Mouse (Mus musculus): Measurements from ENCODE around the gene Sde2. TPM values are rescaled to one million over a fixed set of nuclear protein-coding genes. Genes with fewer than 3 reads are reported as not detected.

Gene Sde2
- 26.9 and 28.2 TPM in 2 replicates for polyA plus RNA-seq (2014; fragmentation: Nextera tagmentation; extraction: Ambion mirVana)

DNA sequence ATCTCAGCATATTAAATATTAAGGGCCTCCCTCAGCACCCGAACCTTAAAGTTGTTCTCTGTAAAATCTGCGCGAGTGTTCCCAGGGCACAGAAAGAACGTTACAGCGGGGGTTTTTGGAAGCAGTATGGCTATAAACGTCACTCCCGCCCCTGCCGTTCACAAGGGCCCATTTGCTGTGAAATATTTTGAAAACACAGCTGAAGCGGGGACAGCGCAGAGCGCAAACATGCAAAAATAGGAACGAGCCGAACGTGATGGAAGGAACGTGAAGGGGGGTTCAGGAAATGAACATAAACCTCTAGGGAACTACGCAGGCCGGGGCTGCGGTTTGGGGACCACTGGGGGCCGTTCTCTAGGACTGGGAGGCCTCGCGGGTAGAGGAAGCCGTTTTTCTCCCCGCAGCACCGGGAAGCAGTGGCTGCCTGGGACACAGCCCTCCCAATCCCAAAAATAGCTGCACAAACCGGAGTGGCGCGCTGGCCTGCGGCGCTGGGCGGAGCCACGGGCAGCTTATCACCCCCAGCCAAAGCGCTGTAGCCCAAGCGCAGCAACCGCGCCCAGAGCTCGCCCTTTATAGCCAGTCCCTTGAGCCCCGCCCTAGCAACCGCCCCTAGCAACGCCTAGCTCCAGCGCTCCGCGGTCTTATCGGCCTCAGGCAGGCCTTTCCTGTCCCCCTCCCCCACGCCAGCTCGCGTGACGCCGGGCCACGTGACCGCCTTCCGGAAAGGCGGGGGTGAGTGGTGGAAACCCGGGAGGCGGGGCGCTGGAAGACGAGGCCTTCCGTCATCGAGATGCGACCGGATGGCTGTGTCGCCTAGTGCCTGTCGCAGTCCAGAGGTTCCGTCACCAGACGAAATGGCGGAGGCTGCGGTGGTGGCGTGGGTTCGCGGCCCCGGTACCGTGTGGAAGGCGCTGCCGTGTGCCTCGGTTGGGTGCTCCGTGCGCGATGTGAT lies at the start of gene Sde2:
Sde2 (plus strand) TSS at position 812 of the 955 bp plus-strand sequence.
- H3K9me3 ChIP-seq (ENCODE audit: control insufficient read depth, low read length): no peaks in the 10 kb centered on the region
- peak within 1 kb of the TSS; percentile 73 for H3K4me3 ChIP-seq (replicated peaks; ENCODE audit: low read length)
- H3K27ac ChIP-seq: peak within 1 kb of the TSS; percentile 99
- DNase-seq (ENCODE audit: low spot score) (peak; percentile 100), ATAC-seq (ENCODE audit: low FRiP score) (peak; percentile 95)
- H3K9ac ChIP-seq: peak within 1 kb of the TSS; percentile 80
- H3K36me3 ChIP-seq (replicated peaks; ENCODE audit: control insufficient read depth, insufficient read depth): peaks cover under 1% of the 10 kb centered on the region
- H3K4me2 ChIP-seq (replicated peaks): peak within 1 kb of the TSS; percentile 77
- H3K4me1 ChIP-seq (replicated peaks; ENCODE audit: control insufficient read depth, insufficient read depth, low read length): peaks cover 40% of the 10 kb centered on the region
- H3K27me3 ChIP-seq (ENCODE audit: control insufficient read depth, insufficient read depth, low read length): no peaks in the 10 kb centered on the region
- under 1% methylated on average over 75 of the region's 77 CpGs for WGBS

DNA sequence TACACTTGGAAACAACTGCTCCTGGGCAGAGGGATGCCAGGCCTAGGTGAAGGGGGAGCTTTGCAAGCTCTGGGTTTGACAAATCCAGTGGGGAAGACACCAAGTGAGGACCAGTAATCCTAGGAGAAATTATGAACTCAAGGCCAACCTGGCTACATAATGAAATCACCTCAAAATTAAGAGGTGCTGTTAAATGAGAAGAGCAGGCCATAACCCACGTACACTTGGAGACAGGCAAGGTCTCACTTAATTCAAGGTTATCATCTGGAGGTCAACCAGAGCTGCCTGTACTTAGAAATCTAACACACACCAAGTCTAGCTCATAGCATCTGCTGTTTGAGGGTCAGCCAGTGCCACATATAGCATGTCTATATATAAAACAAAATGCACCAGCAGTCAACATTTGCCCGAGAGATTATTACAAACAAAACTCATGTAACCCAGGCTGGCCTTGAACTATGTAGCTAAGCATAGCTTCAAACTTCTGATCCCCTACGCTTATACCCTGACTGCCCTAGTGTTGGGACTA lies 49.4 kb upstream of the Sde2 start:
- H3K4me1 ChIP-seq (replicated peaks; ENCODE audit: control insufficient read depth, insufficient read depth, low read length): no peaks in the 10 kb centered on the region
- no peak for ATAC-seq (ENCODE audit: low FRiP score)
- no peaks in the 10 kb centered on the region for H3K9me3 ChIP-seq (ENCODE audit: control insufficient read depth, low read length)
- H3K27me3 ChIP-seq (ENCODE audit: control insufficient read depth, insufficient read depth, low read length): no peaks in the 10 kb centered on the region
- DNase-seq (ENCODE audit: low spot score): no peak
- no peak overlapping the region for H3K27ac ChIP-seq
- H3K36me3 ChIP-seq (replicated peaks; ENCODE audit: control insufficient read depth, insufficient read depth): peaks cover 62% of the 10 kb centered on the region
- no peak overlapping the region for H3K9ac ChIP-seq
- no peak overlapping the region for H3K4me3 ChIP-seq (replicated peaks; ENCODE audit: low read length)
- WGBS: 89% methylated on average over 3 of the region's 3 CpGs
- no peak overlapping the region for H3K4me2 ChIP-seq (replicated peaks)

DNA sequence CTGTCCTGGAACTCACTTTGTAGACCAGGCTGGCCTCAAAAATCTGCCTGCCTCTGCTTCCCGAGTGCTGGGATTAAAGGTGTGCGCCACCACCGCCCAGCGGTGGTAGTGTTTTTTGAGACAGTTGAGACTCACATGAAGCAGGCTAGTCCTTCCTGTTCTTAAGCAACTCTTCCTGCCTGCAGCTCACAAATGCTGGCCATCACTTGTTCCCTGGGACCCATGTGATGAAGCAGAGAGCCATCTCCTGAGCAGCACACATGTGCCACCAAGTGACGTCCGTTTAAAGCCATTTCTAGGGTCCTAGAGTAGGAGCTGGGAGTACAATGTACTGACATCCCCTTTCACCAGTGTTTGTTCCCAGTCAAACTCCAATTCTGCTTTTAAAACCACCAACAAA lies 47.0 kb upstream of the Sde2 start:
- Histone ChIP-seq H3K9ac (no peak overlapping the region), H3K36me3 (replicated peaks; ENCODE audit: control insufficient read depth, insufficient read depth) (peaks cover 84% of the 10 kb centered on the region), H3K27ac (no peak overlapping the region), H3K9me3 (ENCODE audit: control insufficient read depth, low read length) (no peaks in the 10 kb centered on the region), H3K4me1 (replicated peaks; ENCODE audit: control insufficient read depth, insufficient read depth, low read length) (peaks cover 13% of the 10 kb centered on the region), H3K4me2 (replicated peaks) (no peak overlapping the region), H3K4me3 (replicated peaks; ENCODE audit: low read length) (no peak overlapping the region), H3K27me3 (ENCODE audit: control insufficient read depth, insufficient read depth, low read length) (no peaks in the 10 kb centered on the region)
- 86% methylated on average over 6 of the region's 6 CpGs for WGBS
- DNase-seq (ENCODE audit: low spot score): no peak
- no peak for ATAC-seq (ENCODE audit: low FRiP score)

DNA sequence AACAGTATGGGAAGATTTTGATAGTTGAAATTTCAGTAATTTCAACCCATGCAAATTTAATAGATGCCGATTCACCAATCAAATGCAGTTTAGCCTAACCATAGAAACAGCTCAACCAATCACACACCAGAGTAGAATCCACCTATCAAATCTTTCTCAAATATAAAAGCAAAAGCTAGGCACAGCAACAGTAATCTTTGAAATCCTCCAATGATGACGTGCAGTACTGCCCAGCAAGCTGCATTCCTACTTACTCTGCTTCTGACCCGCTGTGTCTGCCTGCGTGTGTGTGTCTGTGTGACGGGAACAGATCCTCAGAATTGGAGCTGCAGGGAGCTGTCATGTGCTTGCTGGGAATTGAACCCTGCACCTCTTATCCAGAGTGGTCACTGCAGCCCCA lies 42.1 kb upstream of the Sde2 start:
- peaks cover 34% of the 10 kb centered on the region for H3K4me1 ChIP-seq (replicated peaks; ENCODE audit: control insufficient read depth, insufficient read depth, low read length)
- H3K4me3 ChIP-seq (replicated peaks; ENCODE audit: low read length): no peak overlapping the region
- H3K4me2 ChIP-seq (replicated peaks): peak overlapping the region; percentile 21; the same call in 1 of the 2 replicates
- H3K9me3 ChIP-seq (ENCODE audit: control insufficient read depth, low read length): no peaks in the 10 kb centered on the region
- H3K36me3 ChIP-seq (replicated peaks; ENCODE audit: control insufficient read depth, insufficient read depth): peaks cover 71% of the 10 kb centered on the region
- 81% methylated on average over 5 of the region's 5 CpGs for WGBS
- no peaks in the 10 kb centered on the region for H3K27me3 ChIP-seq (ENCODE audit: control insufficient read depth, insufficient read depth, low read length)
- H3K9ac ChIP-seq: no peak overlapping the region
- DNase-seq (ENCODE audit: low spot score): no peak
- no peak for ATAC-seq (ENCODE audit: low FRiP score)
- no peak overlapping the region for H3K27ac ChIP-seq

DNA sequence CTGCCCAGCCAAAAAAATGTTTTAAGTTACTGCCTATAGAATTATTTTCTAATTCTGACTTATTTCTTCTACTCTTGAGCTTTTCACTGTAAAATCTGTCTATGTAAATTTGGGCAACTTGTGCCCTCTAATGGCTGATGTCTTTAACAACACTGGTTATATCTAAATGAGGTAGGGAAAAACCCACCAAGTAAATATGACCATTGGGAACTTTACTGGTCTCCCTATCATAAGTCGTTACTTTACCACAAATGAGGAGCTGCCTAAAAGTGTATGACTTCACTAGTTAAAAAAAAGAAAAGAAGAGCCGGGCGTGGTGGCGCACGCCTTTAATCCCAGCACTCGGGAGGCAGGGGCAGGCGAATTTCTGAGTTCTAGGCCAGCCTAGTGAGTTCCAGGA lies 40.0 kb upstream of the Sde2 start:
- DNase-seq (ENCODE audit: low spot score): no peak

DNA sequence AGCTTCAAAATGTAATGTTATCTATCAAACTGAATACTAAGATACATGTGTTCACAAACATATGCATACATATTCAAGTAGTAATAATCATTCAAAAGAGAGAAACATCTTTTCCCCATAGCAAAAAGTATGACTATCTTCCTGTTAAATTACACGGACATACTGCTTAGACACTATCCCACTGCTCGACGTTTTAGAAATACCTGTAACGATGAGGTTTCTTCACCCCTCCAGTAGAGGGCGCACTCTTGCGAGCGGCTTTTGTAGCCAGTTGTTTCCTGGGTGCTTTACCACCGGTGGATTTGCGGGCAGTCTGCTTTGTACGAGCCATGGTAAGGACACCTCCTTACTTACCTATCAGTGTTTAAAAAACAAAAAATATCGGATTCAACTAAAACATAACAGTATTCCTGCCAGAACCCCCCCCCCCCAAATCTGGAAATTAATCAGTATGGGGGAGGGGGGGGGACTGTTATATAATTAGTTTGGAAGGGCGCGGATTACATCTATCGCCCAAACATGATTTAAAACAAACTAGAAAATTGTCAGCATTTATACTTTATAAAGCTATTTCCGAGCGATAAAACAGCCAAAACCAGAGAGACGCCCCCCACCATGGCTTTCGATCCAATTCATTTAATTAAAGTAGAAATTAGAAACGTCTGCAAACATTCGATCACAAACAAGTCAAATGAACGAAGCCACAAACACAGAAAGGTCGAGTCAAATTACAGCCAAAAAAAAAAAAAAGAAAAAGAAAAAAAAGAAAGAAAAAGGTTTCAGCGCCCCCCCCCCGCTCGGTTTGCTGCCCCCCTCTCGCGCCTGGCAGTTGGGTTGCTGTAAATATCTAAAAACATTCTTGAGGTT lies 39.1 kb upstream of the Sde2 start:
- no peak for DNase-seq (ENCODE audit: low spot score)

More for the DNA sequence above, 40.0 kb upstream of the Sde2 start:
- H3K9ac ChIP-seq: 0 out of 2 replicates have a peak overlapping the region, but pooled peaks have one; percentile 25
- H3K4me3 ChIP-seq (replicated peaks; ENCODE audit: low read length): peak overlapping the region; percentile 81
- no peak for ATAC-seq (ENCODE audit: low FRiP score)
- peaks cover 50% of the 10 kb centered on the region for H3K36me3 ChIP-seq (replicated peaks; ENCODE audit: control insufficient read depth, insufficient read depth)
- no peak overlapping the region for H3K27ac ChIP-seq
- no peaks in the 10 kb centered on the region for H3K27me3 ChIP-seq (ENCODE audit: control insufficient read depth, insufficient read depth, low read length)
- WGBS: 78% methylated on average over 7 of the region's 7 CpGs
- peak overlapping the region; percentile 60 for H3K4me2 ChIP-seq (replicated peaks)
- H3K9me3 ChIP-seq (ENCODE audit: control insufficient read depth, low read length): no peaks in the 10 kb centered on the region
- peaks cover 51% of the 10 kb centered on the region for H3K4me1 ChIP-seq (replicated peaks; ENCODE audit: control insufficient read depth, insufficient read depth, low read length)

DNA sequence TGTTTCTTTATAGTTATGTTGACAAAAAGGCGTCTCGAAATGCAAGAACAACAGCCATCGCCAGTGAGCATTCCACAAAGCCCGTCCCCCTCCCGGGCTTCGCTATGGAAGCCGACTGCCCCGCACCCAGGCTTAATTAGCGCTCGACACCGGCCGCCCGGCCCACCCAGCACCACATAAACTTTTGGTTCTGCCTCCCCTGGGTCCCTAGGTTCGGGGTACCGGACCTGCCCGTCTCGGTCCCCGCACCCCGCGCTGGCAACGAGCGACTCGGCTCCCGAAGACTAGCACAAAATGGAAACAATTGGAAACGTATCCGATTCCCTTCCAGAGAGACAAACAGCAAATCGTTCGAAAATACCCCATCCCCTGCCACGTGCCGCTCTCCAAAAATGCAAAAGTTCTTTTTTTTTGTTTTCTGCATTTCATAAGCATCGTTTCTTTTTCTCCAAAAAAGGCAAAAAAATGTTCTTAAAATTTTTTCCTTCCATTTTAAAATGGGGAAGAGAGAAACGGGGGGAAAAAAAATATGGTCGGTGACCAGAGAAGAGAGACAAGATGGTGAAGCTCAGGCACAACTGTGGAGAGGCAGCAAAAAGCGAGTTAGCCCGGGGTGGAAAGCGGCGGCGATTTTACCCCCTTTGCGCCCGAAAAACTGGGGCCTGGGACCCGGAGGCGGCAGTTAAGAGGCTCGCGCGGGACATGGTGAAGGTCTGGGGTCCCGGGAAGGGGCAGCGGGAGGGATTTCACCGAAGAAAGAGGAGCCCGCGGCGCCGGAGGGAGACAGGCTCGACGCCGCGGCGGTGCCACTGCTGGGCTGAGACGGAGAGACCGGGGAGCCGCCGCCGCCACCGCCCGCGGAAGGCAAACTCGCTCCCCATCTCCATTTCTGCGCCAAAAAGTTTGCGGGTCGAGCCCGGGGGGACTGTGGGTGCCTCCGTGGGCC lies 38.2 kb upstream of the Sde2 start:
- peak overlapping the region; percentile 99 for H3K27ac ChIP-seq
- peak; percentile 13; the same call in 1 of the 2 replicates for ATAC-seq (ENCODE audit: low FRiP score)
- H3K36me3 ChIP-seq (replicated peaks; ENCODE audit: control insufficient read depth, insufficient read depth): peaks cover 32% of the 10 kb centered on the region
- no peaks in the 10 kb centered on the region for H3K9me3 ChIP-seq (ENCODE audit: control insufficient read depth, low read length)
- H3K4me2 ChIP-seq (replicated peaks): peak overlapping the region; percentile 60
- DNase-seq (ENCODE audit: low spot score): peak; percentile 69
- H3K4me1 ChIP-seq (replicated peaks; ENCODE audit: control insufficient read depth, insufficient read depth, low read length): peaks cover 47% of the 10 kb centered on the region
- H3K4me3 ChIP-seq (replicated peaks; ENCODE audit: low read length): peak overlapping the region; percentile 81
- under 1% methylated on average over 71 of the region's 71 CpGs for WGBS
- H3K27me3 ChIP-seq (ENCODE audit: control insufficient read depth, insufficient read depth, low read length): no peaks in the 10 kb centered on the region
- H3K9ac ChIP-seq: peak overlapping the region; percentile 92

More for the DNA sequence above, 39.1 kb upstream of the Sde2 start:
- Histone ChIP-seq H3K4me3 (replicated peaks; ENCODE audit: low read length) (peak overlapping the region; percentile 81), H3K9me3 (ENCODE audit: control insufficient read depth, low read length) (no peaks in the 10 kb centered on the region), H3K9ac (peak overlapping the region; percentile 92), H3K4me2 (replicated peaks) (peak overlapping the region; percentile 60), H3K27me3 (ENCODE audit: control insufficient read depth, insufficient read depth, low read length) (no peaks in the 10 kb centered on the region), H3K36me3 (replicated peaks; ENCODE audit: control insufficient read depth, insufficient read depth) (peaks cover 41% of the 10 kb centered on the region), H3K4me1 (replicated peaks; ENCODE audit: control insufficient read depth, insufficient read depth, low read length) (peaks cover 51% of the 10 kb centered on the region), H3K27ac (peak overlapping the region; percentile 99)
- WGBS: 5% methylated on average over 27 of the region's 27 CpGs
- no peak for ATAC-seq (ENCODE audit: low FRiP score)

DNA sequence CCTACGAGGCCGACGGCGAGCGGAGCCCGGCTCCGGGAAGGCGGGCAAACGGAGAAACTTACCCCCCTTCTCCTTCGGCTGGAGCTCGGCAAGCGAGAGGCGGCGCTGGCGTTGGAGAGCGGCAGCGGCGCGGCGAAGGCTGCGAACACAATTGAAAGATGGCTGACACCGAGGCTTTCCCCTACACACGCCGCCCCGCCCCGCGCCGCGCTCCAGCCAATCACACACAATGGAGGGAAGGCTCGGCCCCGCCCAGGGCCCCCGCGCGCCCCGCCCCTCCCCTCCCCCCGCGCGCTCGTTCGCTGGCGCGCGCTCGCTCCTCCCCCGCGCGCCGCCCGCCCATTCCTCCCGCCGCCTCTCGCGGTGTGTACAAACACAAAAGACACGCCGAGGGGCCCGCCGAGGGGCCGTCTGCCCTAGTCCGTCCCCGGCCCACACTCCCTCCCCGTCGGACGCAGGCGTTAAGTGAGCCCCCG lies 37.5 kb upstream of the Sde2 start:
- Histone ChIP-seq H3K27me3 (ENCODE audit: control insufficient read depth, insufficient read depth, low read length) (no peaks in the 10 kb centered on the region), H3K27ac (peak overlapping the region; percentile 100), H3K4me3 (replicated peaks; ENCODE audit: low read length) (peak overlapping the region; percentile 81), H3K9me3 (ENCODE audit: control insufficient read depth, low read length) (no peaks in the 10 kb centered on the region), H3K4me1 (replicated peaks; ENCODE audit: control insufficient read depth, insufficient read depth, low read length) (peaks cover 43% of the 10 kb centered on the region), H3K4me2 (replicated peaks) (peak overlapping the region; percentile 67), H3K36me3 (replicated peaks; ENCODE audit: control insufficient read depth, insufficient read depth) (peaks cover 26% of the 10 kb centered on the region), H3K9ac (peak overlapping the region; percentile 92)
- peak; percentile 93 for DNase-seq (ENCODE audit: low spot score)
- ATAC-seq (ENCODE audit: low FRiP score): peak; percentile 94
- under 1% methylated on average over 62 of the region's 65 CpGs for WGBS
